Mouse (Mus musculus): ENCODE results near the gene Arhgap6. TPM values are rescaled to one million over a fixed set of nuclear protein-coding genes. Genes with fewer than 3 reads are reported as not detected.

Gene Arhgap6
- polyA plus RNA-seq, 2 experiments from 2014 or later = 0.29 TPM; not detected in 1

- ATAC-seq = no peak
Measured at GRCm38 (mm10) chrX:169007066-169007465, 212.2 kb downstream of the Arhgap6 start.

- no peak for ATAC-seq
Measured at GRCm38 (mm10) chrX:169012701-169013100, 217.8 kb downstream of the Arhgap6 start.

GRCm38 (mm10) chrX:169034390-169034789, 239.5 kb downstream of the Arhgap6 start:
- no peak for ATAC-seq

- peak; percentile 45 for ATAC-seq
Measured at GRCm38 (mm10) chrX:169036403-169037296, 241.8 kb downstream of the Arhgap6 start.

- ATAC-seq = no peak
Measured at GRCm38 (mm10) chrX:169037401-169037800, 242.5 kb downstream of the Arhgap6 start.

GRCm38 (mm10) chrX:169043872-169044271, 249.0 kb downstream of the Arhgap6 start:
- ATAC-seq = no peak

- no peak for ATAC-seq
Measured at GRCm38 (mm10) chrX:169047595-169047994, 252.7 kb downstream of the Arhgap6 start.

- no peak for ATAC-seq
Measured at GRCm38 (mm10) chrX:169049550-169049949, 254.7 kb downstream of the Arhgap6 start.

GRCm38 (mm10) chrX:169053907-169054476, 259.1 kb downstream of the Arhgap6 start:
- ATAC-seq = no peak

- ATAC-seq = no peak
Measured at GRCm38 (mm10) chrX:169062555-169062954, 267.7 kb downstream of the Arhgap6 start.

- ATAC-seq = no peak
Measured at GRCm38 (mm10) chrX:169065298-169065697, 270.4 kb downstream of the Arhgap6 start.

GRCm38 (mm10) chrX:169065922-169066321, 271.0 kb downstream of the Arhgap6 start:
- no peak for ATAC-seq

- ATAC-seq = no peak
Measured at GRCm38 (mm10) chrX:169075020-169075419, 280.1 kb downstream of the Arhgap6 start.

- no peak for ATAC-seq
Measured at GRCm38 (mm10) chrX:169081609-169082008, 286.7 kb downstream of the Arhgap6 start.

- no peak for ATAC-seq
Measured at GRCm38 (mm10) chrX:169085871-169086270, 291.0 kb downstream of the Arhgap6 start.

GRCm38 (mm10) chrX:169089221-169089620, 294.3 kb downstream of the Arhgap6 start:
- no peak for ATAC-seq

GRCm38 (mm10) chrX:169094601-169095000, 299.7 kb downstream of the Arhgap6 start:
- ATAC-seq = no peak

GRCm38 (mm10) chrX:169095584-169095983, 300.7 kb downstream of the Arhgap6 start:
- ATAC-seq = no peak

- ATAC-seq = no peak
Measured at GRCm38 (mm10) chrX:169102665-169103064, 307.8 kb downstream of the Arhgap6 start.

- no peak for ATAC-seq
Measured at GRCm38 (mm10) chrX:169106048-169106622, 311.2 kb downstream of the Arhgap6 start.

- no peak for ATAC-seq
Measured at GRCm38 (mm10) chrX:169107372-169107771, 312.5 kb downstream of the Arhgap6 start.

- ATAC-seq = no peak
Measured at GRCm38 (mm10) chrX:169110031-169110430, 315.1 kb downstream of the Arhgap6 start.

GRCm38 (mm10) chrX:169112662-169113061, 317.8 kb downstream of the Arhgap6 start:
- ATAC-seq = no peak

Data from CD4-positive, CD25-positive, alpha-beta regulatory T cell, adult 4 months (primary cell).